15 mouse cellular contexts compared by ENCODE assay signal in genomic region chr6:83145805-83146204, GRCm38 (mm10). TPM values are rescaled to one million over a fixed set of nuclear protein-coding genes. Genes with fewer than 3 reads are reported as not detected.
A peak's percentile ranks its signal among the peaks of the same experiment; 100 is the strongest.
DNase-seq lines count a peak whose midpoint lies in the region; ATAC-seq and TF ChIP-seq lines count a peak whose summit lies in the region.
"Had no signal": no experiment of that assay in that cellular context is flagged by ENCODE, and none has a peak within 500 bp of the region (broad histone marks: within the 10 kb centered on the region; RNA-seq: fewer than 3 reads in every experiment).

No protein-coding gene starts in this region.

- no peak for TF ChIP-seq CTCF in heart, adult 2 months (IDR thresholded peaks at IDR 0.05)
- TF ChIP-seq CTCF in liver, postnatal 0 days (IDR thresholded peaks at IDR 0.05; ENCODE audit: low read depth): no peak

- no peak for ATAC-seq in heart, embryonic 15.5 days (replicated peaks; ENCODE audit: insufficient number of reproducible peaks, insufficient read depth, low FRiP score, low read depth)
- no peak for ATAC-seq in liver, postnatal 0 days
- ATAC-seq in liver, embryonic 11.5 days (replicated peaks; ENCODE audit: low FRiP score): no peak
- ATAC-seq in embryonic facial prominence, embryonic 13.5 days (ENCODE audit: insufficient number of reproducible peaks, insufficient read depth, low FRiP score, low TSS enrichment, low read depth): no peak
- no peak for ATAC-seq in granulocyte monocyte progenitor cell, adult 5-6 weeks (replicated peaks; ENCODE audit: poor library complexity, severe bottlenecking)
- ATAC-seq: CD4-positive, CD25-positive, alpha-beta regulatory T cell, adult 4 months; intestine, embryonic 16.5 days had no signal

- H3K4me2 ChIP-seq in heart, embryonic 15.5 days: no peak overlapping the region
- no peak overlapping the region for H3K4me2 ChIP-seq in liver, postnatal 0 days (ENCODE audit: low read depth, low read length)
- H3K4me2 ChIP-seq in liver, embryonic 11.5 days: no peak overlapping the region
- no peak overlapping the region for H3K4me2 ChIP-seq in embryonic facial prominence, embryonic 13.5 days
- peak overlapping the region; percentile 18 for H3K4me2 ChIP-seq in myocyte (ENCODE audit: low read depth)

- no peaks in the 10 kb centered on the region for H3K79me2 ChIP-seq in heart, adult 2 months (replicated peaks; ENCODE audit: control insufficient read depth, insufficient read depth, low read length)
- peaks cover 25% of the 10 kb centered on the region for H3K79me2 ChIP-seq in myocyte (ENCODE audit: control insufficient read depth, insufficient read depth)

- no peak for DNase-seq in heart, adult 2 months
- DNase-seq in liver, postnatal 0 days: peak; percentile 12
- no peak for DNase-seq in liver, embryonic 11.5 days (ENCODE audit: low spot score)
- no peak for DNase-seq in gastrocnemius, postnatal 14 days
- DNase-seq: cerebellum, adult 11-12 months; lung, adult 18-20 months; retina, postnatal 1 day had no signal

- intact Hi-C loops in heart, adult 2 months (cut with DNase I): no loop called here
- intact Hi-C loops in gastrocnemius, postnatal 14 days (cut with DNase I; ENCODE audit: low total_unique reads): no loop called here

- H3K4me3 ChIP-seq in heart, embryonic 15.5 days: no peak overlapping the region
- H3K4me3 ChIP-seq in heart, adult 2 months: no peak overlapping the region
- no peak overlapping the region for H3K4me3 ChIP-seq in liver, postnatal 0 days (ENCODE audit: low read depth, low read length)
- H3K4me3 ChIP-seq in liver, embryonic 11.5 days (ENCODE audit: low read depth, low read length): no peak overlapping the region
- H3K4me3 ChIP-seq in embryonic facial prominence, embryonic 13.5 days: no peak overlapping the region
- no peak overlapping the region for H3K4me3 ChIP-seq in myocyte

- no peak for TF ChIP-seq POLR2A in heart, adult 2 months (IDR thresholded peaks at IDR 0.05; ENCODE audit: insufficient read depth, low read depth, low read length)
- TF ChIP-seq POLR2A in myocyte (IDR thresholded peaks at IDR 0.05; ENCODE audit: insufficient read length, low read depth): no peak

- H3K27me3 ChIP-seq in heart, embryonic 15.5 days: no peaks in the 10 kb centered on the region
- no peaks in the 10 kb centered on the region for H3K27me3 ChIP-seq in heart, adult 2 months (ENCODE audit: control insufficient read depth, insufficient read depth, low read length)
- H3K27me3 ChIP-seq in liver, postnatal 0 days (ENCODE audit: insufficient read depth, low read length): 0 out of 2 replicates have a peak, but pooled peaks cover 5% of the 10 kb centered on the region
- peaks cover 17% of the 10 kb centered on the region for H3K27me3 ChIP-seq in liver, embryonic 11.5 days (replicated peaks; ENCODE audit: control insufficient read depth, insufficient read depth, low read length)
- H3K27me3 ChIP-seq in embryonic facial prominence, embryonic 13.5 days: no peaks in the 10 kb centered on the region
- H3K27me3 ChIP-seq in myocyte (ENCODE audit: control insufficient read depth, insufficient read depth, insufficient read length): no peaks in the 10 kb centered on the region

- no peak overlapping the region for H3ac ChIP-seq in myocyte (ENCODE audit: control insufficient read depth, insufficient read length)

- H3K36me3 ChIP-seq in heart, embryonic 15.5 days: peaks cover 36% of the 10 kb centered on the region
- H3K36me3 ChIP-seq in heart, adult 2 months (ENCODE audit: control insufficient read depth, insufficient read depth, low read length): no peaks in the 10 kb centered on the region
- peaks cover 9% of the 10 kb centered on the region for H3K36me3 ChIP-seq in liver, postnatal 0 days (replicated peaks; ENCODE audit: insufficient read depth, low read length)
- peaks cover 5% of the 10 kb centered on the region; the same call in 1 of the 2 replicates for H3K36me3 ChIP-seq in liver, embryonic 11.5 days (ENCODE audit: control insufficient read depth, insufficient read depth, low read length)
- H3K36me3 ChIP-seq in embryonic facial prominence, embryonic 13.5 days: peaks cover 50% of the 10 kb centered on the region
- H3K36me3 ChIP-seq in myocyte (ENCODE audit: control insufficient read depth, insufficient read depth): peaks cover 8% of the 10 kb centered on the region

- H3K4me1 ChIP-seq in heart, embryonic 15.5 days (replicated peaks): peaks cover 19% of the 10 kb centered on the region
- 0 out of 2 replicates have a peak, but pooled peaks cover 2% of the 10 kb centered on the region for H3K4me1 ChIP-seq in heart, adult 2 months (ENCODE audit: control insufficient read depth, insufficient read depth, low read length)
- H3K4me1 ChIP-seq in liver, postnatal 0 days (ENCODE audit: insufficient read depth): 0 out of 2 replicates have a peak, but pooled peaks cover 6% of the 10 kb centered on the region
- peaks cover 7% of the 10 kb centered on the region for H3K4me1 ChIP-seq in liver, embryonic 11.5 days (replicated peaks; ENCODE audit: control insufficient read depth, insufficient read depth, low read length)
- peaks cover 27% of the 10 kb centered on the region for H3K4me1 ChIP-seq in embryonic facial prominence, embryonic 13.5 days

- TF ChIP-seq EP300 in heart, adult 2 months (IDR thresholded peaks at IDR 0.05; ENCODE audit: insufficient read depth, low read depth, low read length): no peak
- no peak for TF ChIP-seq EP300 in liver, postnatal 0 days (IDR thresholded peaks at IDR 0.05; ENCODE audit: low read depth)

- no peaks in the 10 kb centered on the region for H3K9me3 ChIP-seq in heart, embryonic 15.5 days (replicated peaks)
- H3K9me3 ChIP-seq in liver, postnatal 0 days (ENCODE audit: low read length): no peaks in the 10 kb centered on the region
- no peaks in the 10 kb centered on the region for H3K9me3 ChIP-seq in liver, embryonic 11.5 days (ENCODE audit: control insufficient read depth, low read length)
- H3K9me3 ChIP-seq in embryonic facial prominence, embryonic 13.5 days: no peaks in the 10 kb centered on the region

- peak overlapping the region; percentile 56 for H3K27ac ChIP-seq in heart, embryonic 15.5 days
- no peak overlapping the region for H3K27ac ChIP-seq in heart, adult 2 months
- no peak overlapping the region for H3K27ac ChIP-seq in liver, postnatal 0 days (ENCODE audit: low read depth)
- H3K27ac ChIP-seq in liver, embryonic 11.5 days (ENCODE audit: low read depth, low read length): no peak overlapping the region
- H3K27ac ChIP-seq in embryonic facial prominence, embryonic 13.5 days: peak overlapping the region; percentile 4; the same call in 1 of the 2 replicates

- H3K9ac ChIP-seq in heart, embryonic 15.5 days: no peak overlapping the region
- H3K9ac ChIP-seq in heart, adult 2 months (ENCODE audit: low read depth, low read length): no peak overlapping the region
- no peak overlapping the region for H3K9ac ChIP-seq in liver, postnatal 0 days (replicated peaks)
- no peak overlapping the region for H3K9ac ChIP-seq in liver, embryonic 11.5 days (ENCODE audit: low read depth, low read length)
- no peak overlapping the region for H3K9ac ChIP-seq in embryonic facial prominence, embryonic 13.5 days

- 60% methylated on average over 9 of the region's 9 CpGs for WGBS in heart, embryonic 15.5 days
- WGBS in heart, adult 2 months: 49% methylated on average over 9 of the region's 9 CpGs
- WGBS in liver, postnatal 0 days (ENCODE audit: insufficient replicate concordance): 65% methylated on average over 9 of the region's 9 CpGs
- 61% methylated on average over 9 of the region's 9 CpGs for WGBS in liver, embryonic 11.5 days
- WGBS in embryonic facial prominence, embryonic 13.5 days: 73% methylated on average over 9 of the region's 9 CpGs

RNA-seq across cellular contexts. Expression of gene Wdr54, which starts 10.4 kb away (rescaled TPM):
- polyA plus RNA-seq in heart, embryonic 15.5 days (2015; fragmentation: Nextera tagmentation; extraction: Ambion mirVana): 3.4 and 4.3 TPM in 2 replicates
- total RNA-seq in heart, adult 2 months (2021): 1 to 10 TPM in 1 of 2 experiments, under 1 TPM in 1; 0.89 to 1.3 TPM
- polyA plus RNA-seq in heart, adult 2 months (2012; rRNA removed): 2.1 and 2.7 TPM in 2 replicates
- polyA plus RNA-seq in liver, postnatal 0 days (2015; fragmentation: Nextera tagmentation; extraction: Ambion mirVana): 0.17 and 0.20 TPM in 2 replicates
- 2.3 and 4.3 TPM in 2 replicates for polyA plus RNA-seq in liver, embryonic 11.5 days (2014; fragmentation: Nextera tagmentation; extraction: Ambion mirVana)
- polyA plus RNA-seq in embryonic facial prominence, embryonic 13.5 days (2015; fragmentation: Nextera tagmentation; extraction: Ambion mirVana): 7.1 and 7.9 TPM in 2 replicates
- polyA plus RNA-seq in myocyte (2012; fragmentation: generic; extraction: Trizol): 12.3 TPM
- total RNA-seq in gastrocnemius, postnatal 14 days (2021): 1 to 10 TPM; 1.2 to 2.0 TPM
- total RNA-seq in granulocyte monocyte progenitor cell, adult 5-6 weeks (2014; fragmentation: Nextera tagmentation): not detected in 2 replicates
- 0.04 TPM in 1 of 2 replicates, not detected in the other for total RNA-seq in granulocyte monocyte progenitor cell, adult 5-6 weeks (2017)
- total RNA-seq: common myeloid progenitor, adult 5-6 weeks had no signal

RNA-seq across cellular contexts. Expression of gene 1700003E16Rik, which starts 10.4 kb away (rescaled TPM):
- 0.91 and 1.6 TPM in 2 replicates for polyA plus RNA-seq in heart, embryonic 15.5 days (2015; fragmentation: Nextera tagmentation; extraction: Ambion mirVana)
- under 1 TPM; 0.10 to 0.25 TPM for total RNA-seq in heart, adult 2 months (2021)
- polyA plus RNA-seq in heart, adult 2 months (2012; rRNA removed): 0.53 and 0.57 TPM in 2 replicates
- polyA plus RNA-seq in liver, postnatal 0 days (2015; fragmentation: Nextera tagmentation; extraction: Ambion mirVana): 0.25 and 0.27 TPM in 2 replicates
- 0.08 and 0.12 TPM in 2 replicates for polyA plus RNA-seq in liver, embryonic 11.5 days (2014; fragmentation: Nextera tagmentation; extraction: Ambion mirVana)
- polyA plus RNA-seq in embryonic facial prominence, embryonic 13.5 days (2015; fragmentation: Nextera tagmentation; extraction: Ambion mirVana): 2.0 and 2.8 TPM in 2 replicates
- polyA plus RNA-seq in myocyte (2012; fragmentation: generic; extraction: Trizol): 1.9 TPM
- total RNA-seq in gastrocnemius, postnatal 14 days (2021): not detected
- total RNA-seq in granulocyte monocyte progenitor cell, adult 5-6 weeks (2014; fragmentation: Nextera tagmentation): 0.51 TPM in 1 of 2 replicates, not detected in the other
- total RNA-seq in granulocyte monocyte progenitor cell, adult 5-6 weeks (2017): not detected in 2 replicates
- total RNA-seq: common myeloid progenitor, adult 5-6 weeks had no signal
- polyA plus RNA-seq: CD4-positive, CD25-positive, alpha-beta regulatory T cell, adult 4 months had no signal

RNA-seq across cellular contexts. Expression of gene Rtkn, which starts 10.5 kb away (rescaled TPM):
- polyA plus RNA-seq in heart, embryonic 15.5 days (2015; fragmentation: Nextera tagmentation; extraction: Ambion mirVana): 19.3 and 26.2 TPM in 2 replicates
- 1 to 10 TPM; 5.2 to 6.7 TPM for total RNA-seq in heart, adult 2 months (2021)
- 18.6 and 27.7 TPM in 2 replicates for polyA plus RNA-seq in heart, adult 2 months (2012; rRNA removed)
- polyA plus RNA-seq in liver, postnatal 0 days (2015; fragmentation: Nextera tagmentation; extraction: Ambion mirVana): 7.0 and 7.1 TPM in 2 replicates
- polyA plus RNA-seq in liver, embryonic 11.5 days (2014; fragmentation: Nextera tagmentation; extraction: Ambion mirVana): 14.7 and 15.4 TPM in 2 replicates
- 46.7 and 51.8 TPM in 2 replicates for polyA plus RNA-seq in embryonic facial prominence, embryonic 13.5 days (2015; fragmentation: Nextera tagmentation; extraction: Ambion mirVana)
- polyA plus RNA-seq in myocyte (2012; fragmentation: generic; extraction: Trizol): 29.7 TPM
- total RNA-seq in gastrocnemius, postnatal 14 days (2021): 10 to 100 TPM; 13.0 to 16.5 TPM
- 5.1 and 8.7 TPM in 2 replicates for total RNA-seq in granulocyte monocyte progenitor cell, adult 5-6 weeks (2014; fragmentation: Nextera tagmentation)
- total RNA-seq in granulocyte monocyte progenitor cell, adult 5-6 weeks (2017): 2.1 and 5.0 TPM in 2 replicates
- total RNA-seq: megakaryocyte-erythroid progenitor cell, adult 5-6 weeks had no signal

RNA-seq across cellular contexts. Expression of gene Dctn1, which starts 19.9 kb away (rescaled TPM):
- 60.3 and 82.8 TPM in 2 replicates for polyA plus RNA-seq in heart, embryonic 15.5 days (2015; fragmentation: Nextera tagmentation; extraction: Ambion mirVana)
- total RNA-seq in heart, adult 2 months (2021): 100 to 1,000 TPM; 125 to 141 TPM
- 84.2 and 89.1 TPM in 2 replicates for polyA plus RNA-seq in heart, adult 2 months (2012; rRNA removed)
- polyA plus RNA-seq in liver, postnatal 0 days (2015; fragmentation: Nextera tagmentation; extraction: Ambion mirVana): 13.2 and 14.7 TPM in 2 replicates
- 56.3 and 63.4 TPM in 2 replicates for polyA plus RNA-seq in liver, embryonic 11.5 days (2014; fragmentation: Nextera tagmentation; extraction: Ambion mirVana)
- polyA plus RNA-seq in embryonic facial prominence, embryonic 13.5 days (2015; fragmentation: Nextera tagmentation; extraction: Ambion mirVana): 87.7 and 90.0 TPM in 2 replicates
- 106 TPM for polyA plus RNA-seq in myocyte (2012; fragmentation: generic; extraction: Trizol)
- 100 to 1,000 TPM; 116 to 120 TPM for total RNA-seq in gastrocnemius, postnatal 14 days (2021)
- total RNA-seq in granulocyte monocyte progenitor cell, adult 5-6 weeks (2014; fragmentation: Nextera tagmentation): 27.3 and 71.9 TPM in 2 replicates
- 69.4 and 69.5 TPM in 2 replicates for total RNA-seq in granulocyte monocyte progenitor cell, adult 5-6 weeks (2017)

RNA-seq across cellular contexts. Expression of gene Ino80b, which starts 20.6 kb away (rescaled TPM):
- polyA plus RNA-seq in heart, embryonic 15.5 days (2015; fragmentation: Nextera tagmentation; extraction: Ambion mirVana): 7.4 and 9.2 TPM in 2 replicates
- 10 to 100 TPM; 13.1 to 15.1 TPM for total RNA-seq in heart, adult 2 months (2021)
- polyA plus RNA-seq in heart, adult 2 months (2012; rRNA removed): 5.5 and 9.5 TPM in 2 replicates
- polyA plus RNA-seq in liver, postnatal 0 days (2015; fragmentation: Nextera tagmentation; extraction: Ambion mirVana): 5.1 and 5.7 TPM in 2 replicates
- polyA plus RNA-seq in liver, embryonic 11.5 days (2014; fragmentation: Nextera tagmentation; extraction: Ambion mirVana): 15.8 and 17.6 TPM in 2 replicates
- 13.2 and 13.9 TPM in 2 replicates for polyA plus RNA-seq in embryonic facial prominence, embryonic 13.5 days (2015; fragmentation: Nextera tagmentation; extraction: Ambion mirVana)
- 38.3 TPM for polyA plus RNA-seq in myocyte (2012; fragmentation: generic; extraction: Trizol)
- total RNA-seq in gastrocnemius, postnatal 14 days (2021): 10 to 100 TPM; 14.5 to 15.2 TPM
- 17.2 and 22.8 TPM in 2 replicates for total RNA-seq in granulocyte monocyte progenitor cell, adult 5-6 weeks (2014; fragmentation: Nextera tagmentation)
- 32.9 and 47.6 TPM in 2 replicates for total RNA-seq in granulocyte monocyte progenitor cell, adult 5-6 weeks (2017)

Comparison
In these comparisons a context has a peak if more than half of its experiments do, and no peak if none do; other contexts are left out.
1. H3K27ac ChIP-seq: peak in heart, embryonic 15.5 days (single experiment) and embryonic facial prominence, embryonic 13.5 days (single experiment); none in heart, adult 2 months (single experiment), liver, postnatal 0 days (single experiment) and liver, embryonic 11.5 days (single experiment).